Mouse (Mus musculus) megakaryocyte progenitor cell, adult 5-6 weeks (primary cell): Measurements from ENCODE around the gene Unc13b. TPM values are rescaled to one million over a fixed set of nuclear protein-coding genes. Genes with fewer than 3 reads are reported as not detected.

Source experiments
- ATAC-seq: replicated peaks from 2 replicates; pipeline ENCODE4 v1.8.0; 2016; ENCODE audit warnings: mild to moderate bottlenecking, moderate TSS enrichment, inconsistent platforms; ENCODE audit not compliant: poor library complexity
- total RNA-seq, 2 experiments: library from RNA; stranded (forward) in 1 of 2; stranded (reverse) in 1 of 2; fragments of 157-497, 149-512 nt in 1 of 2; fragments of 200-1000 nt in 1 of 2; gene quantifications; 2 replicates each; pipeline versions ENCODE4 v1.2.3 to v1.2.4; 2015 to 2017

The Unc13b gene
- total RNA-seq, 2 experiments from 2014 or later, result 0.96 TPM; not detected in 1

- peak; percentile 72 for ATAC-seq
These were observed 20.7 kb upstream of the Unc13b start for GRCm38 (mm10) chr4:43037860-43038566.

DNA sequence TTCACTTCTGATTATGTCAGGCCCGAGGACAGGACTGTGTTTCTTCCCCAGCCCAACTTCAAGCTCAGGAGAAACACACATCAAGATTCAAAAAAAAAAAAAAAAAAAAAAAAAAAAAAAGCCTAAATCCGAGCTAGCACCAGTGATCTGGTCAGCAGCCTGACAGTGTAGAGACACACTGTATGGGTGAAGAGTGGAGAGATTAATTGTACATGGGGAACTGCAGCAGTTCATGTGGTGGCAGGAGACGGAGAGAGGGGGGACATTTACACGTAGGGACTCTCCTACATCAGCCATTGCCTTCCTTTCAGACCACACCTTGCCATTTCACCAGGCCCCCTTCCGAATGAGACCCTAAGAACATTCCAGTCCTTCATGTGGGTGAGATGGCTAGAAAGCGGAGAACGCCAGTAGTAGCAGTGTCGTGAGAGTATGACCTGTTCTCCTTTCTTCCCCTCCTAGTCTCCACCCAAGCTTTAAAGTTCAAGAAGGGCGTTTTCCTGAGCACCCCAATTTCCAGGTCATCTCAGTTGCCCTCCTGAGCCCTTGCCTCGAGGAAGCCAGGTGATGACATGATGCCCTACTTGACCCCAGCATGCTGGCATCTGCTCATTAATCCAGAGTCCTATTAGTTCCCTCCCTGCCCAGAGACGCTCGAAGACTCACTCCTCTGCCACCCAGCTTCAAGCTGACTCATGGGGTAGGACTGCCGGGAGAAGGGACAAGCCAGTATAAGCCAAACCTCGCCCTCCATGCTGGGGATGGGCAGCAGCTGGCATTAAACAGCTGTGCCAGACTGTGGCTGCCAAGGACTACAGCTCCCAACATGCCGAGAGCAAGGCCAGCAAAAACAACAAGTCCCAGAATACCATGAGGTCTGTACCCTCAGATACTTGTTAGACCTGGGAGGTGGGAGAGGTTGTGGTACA, 19.9 kb upstream of the Unc13b start:
- no peak for ATAC-seq

DNA sequence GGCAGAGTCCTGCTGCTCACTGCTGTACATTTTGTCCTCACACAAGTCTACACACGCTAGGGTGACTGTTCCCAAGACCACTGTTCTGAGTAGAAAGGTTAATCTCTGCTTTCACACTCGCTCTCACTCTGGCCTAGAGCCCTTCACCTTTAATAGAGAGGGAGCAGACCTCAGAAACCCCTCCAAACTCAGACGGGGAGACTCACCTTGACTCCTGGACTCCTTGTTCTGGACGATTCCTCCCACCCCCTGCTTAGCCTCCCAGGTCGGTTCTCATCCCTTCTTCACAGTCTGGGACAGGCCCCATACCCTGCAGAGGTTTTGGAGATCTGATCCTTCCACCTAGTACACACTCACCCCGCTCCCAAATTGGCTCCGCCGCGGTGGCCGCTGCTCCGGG, 19.1 kb upstream of the Unc13b start:
- ATAC-seq, result no peak

GRCm38 (mm10) chr4:43040114-43040572, 18.6 kb upstream of the Unc13b start:
- ATAC-seq, result peak; percentile 85

DNA sequence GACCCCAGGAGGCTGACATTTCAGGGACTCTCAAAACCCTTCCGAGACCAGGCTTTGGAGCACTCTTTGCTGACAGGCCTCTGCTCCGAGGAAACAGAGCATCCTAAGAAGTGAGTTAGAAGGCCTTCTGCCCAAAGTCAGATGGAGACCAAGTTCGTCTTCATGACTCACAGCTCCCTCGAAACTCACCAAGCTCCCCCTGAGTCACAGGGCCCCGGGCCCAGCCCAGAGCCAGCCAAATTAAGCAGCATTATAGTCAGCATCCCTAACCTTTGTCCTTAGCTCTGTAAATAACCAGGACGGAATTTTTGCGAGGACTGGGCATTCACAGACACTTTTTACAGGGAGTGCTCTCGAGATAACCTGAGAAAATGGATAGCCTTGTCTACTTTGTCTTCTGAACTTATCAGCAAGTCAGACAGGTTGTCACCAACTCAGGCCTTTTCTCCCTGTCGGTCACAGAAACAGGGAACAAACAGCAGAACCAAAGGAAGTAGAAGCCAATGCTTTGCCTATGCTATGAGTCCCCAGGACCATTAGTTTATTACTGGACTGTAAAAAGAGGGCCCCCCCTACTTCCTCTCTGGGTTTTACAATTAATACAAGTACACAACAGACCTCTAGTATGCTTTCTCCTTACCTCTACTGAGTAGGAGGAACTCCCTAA, 17.7 kb upstream of the Unc13b start:
- ATAC-seq, result no peak

DNA sequence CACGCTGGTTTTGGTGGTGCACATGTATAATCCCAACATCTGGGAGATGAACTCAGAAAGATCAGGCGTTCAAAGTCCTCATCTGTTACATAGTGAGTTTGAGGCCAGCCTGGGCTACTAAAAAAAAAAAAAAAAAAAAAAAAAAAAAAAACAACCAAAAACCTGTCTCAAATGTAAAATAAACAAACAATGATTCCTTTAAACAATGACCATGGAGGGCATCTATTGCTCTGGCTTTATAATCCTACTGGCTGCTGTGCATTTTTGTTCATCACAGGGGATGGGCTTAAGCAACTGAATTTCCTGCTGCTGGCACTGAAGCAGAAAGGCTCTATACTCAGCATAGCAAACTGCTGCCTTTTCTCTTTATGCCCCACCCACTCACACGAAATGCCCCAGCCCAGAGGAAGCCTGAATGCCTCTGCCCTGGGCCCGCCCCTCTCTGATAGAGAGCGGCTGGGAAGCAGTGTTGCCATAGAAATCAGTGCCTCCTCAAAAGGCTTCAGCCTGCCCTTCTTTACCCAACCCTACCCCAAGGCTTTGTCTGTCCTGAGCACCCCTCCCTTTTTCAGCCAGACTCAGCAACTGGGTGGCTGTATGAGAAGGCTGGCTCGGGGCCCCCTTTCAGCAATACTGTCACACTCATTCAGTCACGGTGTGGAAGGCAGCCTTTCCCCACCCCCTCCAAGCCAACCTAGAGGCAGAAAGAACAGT, 15.0 kb upstream of the Unc13b start:
- ATAC-seq, result peak; percentile 32

- peak; percentile 30 for ATAC-seq
These were observed 14.1 kb upstream of the Unc13b start for GRCm38 (mm10) chr4:43044673-43045072.

GRCm38 (mm10) chr4:43045285-43045658, 13.5 kb upstream of the Unc13b start:
- ATAC-seq, result no peak

- peak; percentile 75 for ATAC-seq
These were observed 13.0 kb upstream of the Unc13b start, which contains the start of gene Fam214b for GRCm38 (mm10) chr4:43045659-43046302. Fam214b (minus strand) TSS chr4:43046220.

- ATAC-seq, result no peak
These were observed 12.1 kb upstream of the Unc13b start for GRCm38 (mm10) chr4:43046607-43047006.

GRCm38 (mm10) chr4:43047231-43047630, 11.5 kb upstream of the Unc13b start:
- ATAC-seq, result peak; percentile 50

GRCm38 (mm10) chr4:43052627-43053026, 6.1 kb upstream of the Unc13b start:
- peak; percentile 93 for ATAC-seq

DNA sequence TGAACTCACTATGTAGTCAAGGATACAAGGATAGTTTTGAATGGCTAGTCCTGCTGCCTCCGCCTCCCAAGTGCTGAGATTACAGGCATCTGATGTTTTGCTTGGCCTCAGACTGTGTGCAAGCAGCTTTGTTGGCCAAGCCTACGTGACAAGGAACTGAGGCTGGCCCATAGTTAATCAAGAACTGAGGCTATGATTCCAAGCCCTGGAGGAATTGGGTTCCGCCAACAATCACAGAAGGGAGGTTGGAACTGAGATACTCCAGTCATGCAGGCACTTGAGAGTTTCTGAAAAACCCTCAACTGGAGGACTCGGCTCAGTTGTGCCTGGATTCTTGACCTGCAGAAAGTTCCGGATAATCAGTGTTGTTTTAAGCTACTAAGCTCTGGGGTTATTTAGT, 1.1 kb upstream of the Unc13b start:
- ATAC-seq, result no peak

DNA sequence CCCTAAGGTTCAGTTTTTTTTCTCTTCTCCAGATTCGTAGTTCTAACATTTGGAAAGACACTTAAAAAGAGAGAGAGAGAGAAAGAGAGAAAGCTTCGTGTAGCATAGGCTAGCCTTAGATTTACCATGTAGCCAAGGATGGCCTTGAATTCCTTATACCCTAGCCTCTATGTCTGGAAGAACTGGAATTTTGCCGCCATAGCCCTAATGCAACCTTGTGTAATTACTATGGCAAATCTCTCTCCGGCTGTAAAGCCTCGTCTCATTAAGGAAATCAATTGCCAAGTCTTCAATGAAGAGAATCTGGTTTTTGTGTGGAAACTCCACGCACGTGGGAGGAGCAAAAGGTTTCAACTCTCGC, 381 bp upstream of the Unc13b start:
- no peak for ATAC-seq

- no peak for ATAC-seq
These were observed 944 bp downstream of the Unc13b start for GRCm38 (mm10) chr4:43059697-43060096.

GRCm38 (mm10) chr4:43060286-43060685, 1.5 kb downstream of the Unc13b start:
- no peak for ATAC-seq

GRCm38 (mm10) chr4:43065471-43065870, 6.7 kb downstream of the Unc13b start:
- ATAC-seq, result no peak

DNA sequence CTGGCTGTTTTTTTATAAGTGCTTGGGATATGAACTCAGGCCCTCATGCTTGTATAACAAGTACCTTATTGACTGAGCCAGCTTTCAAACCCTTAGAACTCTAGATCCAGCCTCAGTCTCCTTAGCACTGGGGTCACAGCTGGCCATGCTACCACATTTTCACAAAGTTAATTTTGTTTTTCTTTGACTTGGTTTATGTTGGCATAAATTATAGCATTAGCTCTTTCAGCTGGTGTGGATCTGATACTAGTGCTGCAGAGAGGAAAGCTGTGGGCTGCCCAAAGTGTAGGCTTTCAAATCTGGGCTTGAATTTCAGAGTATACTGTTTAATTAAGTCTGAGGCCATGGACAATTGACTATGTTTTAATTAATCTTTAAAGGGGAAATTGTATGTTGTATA, 16.2 kb downstream of the Unc13b start:
- ATAC-seq, result no peak

GRCm38 (mm10) chr4:43078071-43078718, 19.4 kb downstream of the Unc13b start:
- ATAC-seq, result no peak

DNA sequence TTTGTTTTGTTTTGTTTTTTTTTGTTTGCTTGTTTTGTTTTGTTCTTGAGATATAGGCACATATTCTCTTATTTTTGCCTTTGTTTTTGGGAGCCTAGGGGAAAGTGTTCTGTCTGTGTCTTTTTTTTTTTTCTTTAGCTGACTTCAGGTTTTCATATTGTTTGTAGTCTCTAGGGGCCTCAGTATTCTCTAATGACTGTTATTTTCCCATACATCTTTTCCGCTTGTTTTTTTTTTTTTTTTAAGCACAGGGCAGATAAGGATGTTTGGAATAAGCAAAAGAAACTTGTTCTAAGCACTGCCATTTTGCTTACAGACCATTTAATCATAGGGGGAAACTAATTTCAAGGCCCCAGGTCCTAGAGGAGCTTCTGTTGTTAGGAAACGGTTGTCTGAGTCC, 23.7 kb downstream of the Unc13b start:
- ATAC-seq, result no peak
